Mouse (Mus musculus) liver, adult 2 months (tissue): ENCODE results near the gene Ncapd2. TPM values are rescaled to one million over a fixed set of nuclear protein-coding genes. Genes with fewer than 3 reads are reported as not detected.
A peak's percentile ranks its signal among the peaks of the same experiment; 100 is the strongest.

Source experiments
- DNase-seq: peaks from one replicate; pipeline ENCODE4 v3.0.0-alpha.2; 2011; ENCODE audit warnings: low read depth, low spot score; ENCODE audit errors: extremely low read depth
- H3K27ac ChIP-seq: fragments of 200-500 bp; replicated peaks from 2 replicates; pipeline ENCODE4 v1.5.1; 2012; ENCODE audit warnings: low read depth, mild to moderate bottlenecking, control low read depth, inconsistent platforms, low read length; ENCODE audit not compliant: insufficient read depth
- H3K27me3 ChIP-seq: fragments of 200-500 bp; 2 replicates; pipeline ENCODE4 v1.6.1; 2012; ENCODE audit warnings: mild to moderate bottlenecking, moderate library complexity, low read length, inconsistent platforms; ENCODE audit not compliant: control insufficient read depth, insufficient read depth
- H3K36me3 ChIP-seq: fragments of 200-500 bp; 2 replicates; pipeline ENCODE4 v1.6.1; 2012; ENCODE audit warnings: low read length, inconsistent platforms; ENCODE audit not compliant: control insufficient read depth, insufficient read depth
- H3K4me1 ChIP-seq: fragments of 200-500 bp; 2 replicates; pipeline ENCODE4 v1.6.1; 2011; ENCODE audit warnings: low read length; ENCODE audit not compliant: control insufficient read depth, insufficient read depth
- H3K4me3 ChIP-seq: fragments of 200-500 bp; 2 replicates; pipeline ENCODE4 v1.5.1; 2011; ENCODE audit warnings: low read depth, mild to moderate bottlenecking, control low read depth, low read length, moderate library complexity; ENCODE audit not compliant: insufficient read depth
- H3K79me2 ChIP-seq: fragments of 200-500 bp; 2 replicates; pipeline ENCODE4 v1.6.1; 2012; ENCODE audit warnings: inconsistent platforms, mild to moderate bottlenecking, low read length, moderate library complexity; ENCODE audit not compliant: control insufficient read depth, insufficient read depth
- H3K9ac ChIP-seq: fragments of 200-500 bp; 2 replicates; pipeline ENCODE4 v1.6.1; 2012; ENCODE audit warnings: low read depth, mild to moderate bottlenecking, control low read depth, inconsistent platforms, low read length
- CTCF ChIP-seq: fragments of 200-500 bp; IDR thresholded peaks from 2 replicates; pipeline ENCODE4 v1.5.1; 2011; ENCODE audit warnings: low read depth, low read length, control low read depth
- POLR2A ChIP-seq: fragments of 200-500 bp; IDR thresholded peaks from 2 replicates; pipeline ENCODE4 v1.6.1; 2011; ENCODE audit warnings: low read length, control low read depth; ENCODE audit not compliant: insufficient read depth; ENCODE audit errors: extremely low read depth
- WGBS: fragments of 180-500 bp; shearing (Covaris S2); methylation state at CpG from one replicate; pipeline ENCODE4 v1.1.7; 2018; 5-methylcytosine and 5-hydroxymethylcytosine counted together
- polyA plus RNA-seq: library from polyadenylated mRNA; depleted of rRNA; stranded (reverse); fragments of >200 nt; gene quantifications from 2 replicates; pipeline ENCODE4 v1.2.3, GENCODE M21; 2012; rRNA removed
- total RNA-seq: library from RNA; depleted of rRNA; stranded (reverse); fragments of >200 nt; gene quantifications from 2 replicates; pipeline ENCODE4 v1.2.3, GENCODE M21; 2014; rRNA removed

The Ncapd2 gene
- total and polyA plus RNA-seq, 2 experiments = 2.4 to 3.5 TPM

- Histone ChIP-seq H3K27ac (peak overlapping the region; percentile 47; the same call in 1 of the 2 replicates), H3K4me1 (peaks cover 5% of the 10 kb centered on the region; the same call in 1 of the 2 replicates), H3K36me3 (peaks cover 23% of the 10 kb centered on the region), H3K79me2 (no peaks in the 10 kb centered on the region), H3K4me3 (peak overlapping the region; percentile 69), H3K27me3 (no peaks in the 10 kb centered on the region), H3K9ac (peak overlapping the region; percentile 67)
- TF ChIP-seq POLR2A (no peak), CTCF (no peak)
- no peak for DNase-seq
- 4% methylated on average over 11 of the region's 11 CpGs for WGBS
Measured at GRCm38 (mm10) chr6:125132470-125132869, 59.0 kb downstream of the Ncapd2 start.

- peaks cover 5% of the 10 kb centered on the region; the same call in 1 of the 2 replicates for H3K4me1 ChIP-seq
- WGBS = under 1% methylated on average over 66 of the region's 66 CpGs
- H3K79me2 ChIP-seq = no peaks in the 10 kb centered on the region
- peak; percentile 79 for DNase-seq
- H3K4me3 ChIP-seq = peak within 1 kb of the TSS; percentile 69
- peaks cover 26% of the 10 kb centered on the region for H3K36me3 ChIP-seq
- H3K27me3 ChIP-seq = no peaks in the 10 kb centered on the region
- TF ChIP-seq CTCF (no peak), POLR2A (peak; percentile 89)
- H3K9ac ChIP-seq = peak within 1 kb of the TSS; percentile 88
- peak within 1 kb of the TSS; percentile 90 for H3K27ac ChIP-seq
Measured at GRCm38 (mm10) chr6:125131302-125132156, 60.0 kb downstream of the Ncapd2 start, which contains the start of gene Nop2. TSS of gene Nop2 (plus strand) at chr6:125131909.

DNA sequence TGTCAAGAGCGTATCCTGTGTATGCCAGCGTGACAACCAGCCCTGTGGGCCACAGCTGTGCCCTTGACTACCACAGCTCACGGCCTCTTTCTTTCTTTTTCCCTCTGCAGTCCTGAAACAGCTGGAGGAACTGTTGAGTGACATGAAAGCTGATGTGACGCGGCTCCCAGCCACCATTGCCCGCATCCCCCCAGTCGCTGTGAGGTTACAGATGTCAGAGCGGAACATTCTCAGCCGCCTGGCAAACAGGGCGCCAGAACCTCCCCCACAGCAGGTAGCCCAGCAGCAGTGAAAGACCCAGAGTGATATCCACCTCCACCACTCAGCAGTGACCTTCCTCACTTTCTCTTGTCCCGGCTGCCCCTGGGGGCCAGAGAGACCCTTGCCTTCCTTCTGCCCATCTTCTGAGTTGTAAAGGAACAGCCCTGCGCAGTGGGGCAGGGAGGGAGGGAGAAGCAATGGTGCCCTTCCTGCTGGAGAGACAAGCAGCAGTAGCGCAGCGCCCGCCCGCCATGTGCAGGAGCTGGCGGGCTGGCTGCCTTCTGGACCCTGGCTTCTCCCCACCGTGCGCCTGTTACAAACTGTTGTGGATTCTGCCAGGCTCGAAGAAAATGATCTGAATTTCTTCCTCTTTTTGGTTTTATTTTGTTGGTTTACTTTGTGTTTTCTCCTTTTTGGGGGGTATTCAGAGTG, 61.6 kb downstream of the Ncapd2 start:
- H3K4me1 ChIP-seq = peaks cover 5% of the 10 kb centered on the region; the same call in 1 of the 2 replicates
- H3K9ac ChIP-seq = no peak overlapping the region
- H3K27ac ChIP-seq = no peak overlapping the region
- no peak overlapping the region for H3K4me3 ChIP-seq
- TF ChIP-seq CTCF (no peak), POLR2A (no peak)
- no peaks in the 10 kb centered on the region for H3K79me2 ChIP-seq
- DNase-seq = no peak
- H3K27me3 ChIP-seq = no peaks in the 10 kb centered on the region
- 95% methylated on average over 20 of the region's 20 CpGs for WGBS
- peaks cover 32% of the 10 kb centered on the region for H3K36me3 ChIP-seq

GRCm38 (mm10) chr6:125128724-125129123, 62.8 kb downstream of the Ncapd2 start:
- TF ChIP-seq POLR2A (no peak), CTCF (no peak)
- Histone ChIP-seq H3K4me3 (no peak overlapping the region), H3K27me3 (no peaks in the 10 kb centered on the region), H3K27ac (no peak overlapping the region), H3K9ac (no peak overlapping the region), H3K79me2 (no peaks in the 10 kb centered on the region), H3K36me3 (peaks cover 35% of the 10 kb centered on the region), H3K4me1 (peaks cover 5% of the 10 kb centered on the region; the same call in 1 of the 2 replicates)
- no peak for DNase-seq
- 92% methylated on average over 12 of the region's 12 CpGs for WGBS

GRCm38 (mm10) chr6:125119387-125119786, 72.1 kb downstream of the Ncapd2 start:
- peak; percentile 70 for DNase-seq
- no peak for TF ChIP-seq POLR2A
- TF ChIP-seq CTCF = no peak
- H3K27ac ChIP-seq = no peak overlapping the region

More at GRCm38 (mm10) chr6:125119387-125119786, 72.1 kb downstream of the Ncapd2 start:
- Histone ChIP-seq H3K27me3 (no peaks in the 10 kb centered on the region), H3K9ac (no peak overlapping the region), H3K4me1 (no peaks in the 10 kb centered on the region), H3K36me3 (peaks cover 69% of the 10 kb centered on the region), H3K4me3 (no peak overlapping the region), H3K79me2 (no peaks in the 10 kb centered on the region)
- 54% methylated on average over 8 of the region's 8 CpGs for WGBS

Other genes with a start within 250 kb of the Ncapd2 start
- 35.8 and 46.6 TPM in 2 replicates for gene Cops7a, start 226.2 kb downstream of the Ncapd2 start, total RNA-seq
- gene Cops7a, start 226.2 kb downstream of the Ncapd2 start, polyA plus RNA-seq = 165 and 170 TPM in 2 replicates
- 0.13 TPM in 1 of 2 replicates, not detected in the other for gene Pianp, start 195.0 kb downstream of the Ncapd2 start, total RNA-seq
- 0.77 and 1.4 TPM in 2 replicates for gene Pianp, start 195.0 kb downstream of the Ncapd2 start, polyA plus RNA-seq
- 7.6 and 8.9 TPM in 2 replicates for gene Zfp384, start 182.6 kb downstream of the Ncapd2 start, total RNA-seq
- gene Zfp384, start 182.6 kb downstream of the Ncapd2 start, polyA plus RNA-seq = 23.1 and 34.7 TPM in 2 replicates
- gene Ing4, start 151.9 kb downstream of the Ncapd2 start, total RNA-seq = 15.8 and 16.3 TPM in 2 replicates
- 23.2 and 27.0 TPM in 2 replicates for gene Ing4, start 151.9 kb downstream of the Ncapd2 start, polyA plus RNA-seq
- gene Acrbp, start 142.0 kb downstream of the Ncapd2 start, total RNA-seq = 3.2 and 4.1 TPM in 2 replicates
- 6.6 and 7.8 TPM in 2 replicates for gene Acrbp, start 142.0 kb downstream of the Ncapd2 start, polyA plus RNA-seq
- 0.27 TPM in 1 of 2 replicates, not detected in the other for gene Lpar5, start 123.8 kb downstream of the Ncapd2 start, total RNA-seq
- 0.42 and 1.2 TPM in 2 replicates for gene Lpar5, start 123.8 kb downstream of the Ncapd2 start, polyA plus RNA-seq
- gene Chd4, start 95.7 kb downstream of the Ncapd2 start, total RNA-seq = 30.0 and 30.5 TPM in 2 replicates
- 14.0 and 14.4 TPM in 2 replicates for gene Chd4, start 95.7 kb downstream of the Ncapd2 start, polyA plus RNA-seq
- 8.2 and 9.7 TPM in 2 replicates for gene Nop2, start 59.8 kb downstream of the Ncapd2 start, total RNA-seq
- gene Nop2, start 59.8 kb downstream of the Ncapd2 start, polyA plus RNA-seq = 7.7 and 11.0 TPM in 2 replicates
- gene Iffo1, start 46.5 kb downstream of the Ncapd2 start, total RNA-seq = 2.5 and 2.6 TPM in 2 replicates
- 7.5 and 9.9 TPM in 2 replicates for gene Iffo1, start 46.5 kb downstream of the Ncapd2 start, polyA plus RNA-seq
- gene Gapdh, start 25.2 kb downstream of the Ncapd2 start, total RNA-seq = 1,072 and 1,474 TPM in 2 replicates
- 2,601 and 2,951 TPM in 2 replicates for gene Gapdh, start 25.2 kb downstream of the Ncapd2 start, polyA plus RNA-seq
- 43.0 and 44.0 TPM in 2 replicates for gene Mrpl51, start 100 bp upstream of the Ncapd2 start, total RNA-seq
- gene Mrpl51, start 100 bp upstream of the Ncapd2 start, polyA plus RNA-seq = 69.8 and 72.4 TPM in 2 replicates
- 1.5 and 2.0 TPM in 2 replicates for gene Vamp1, start 23.9 kb upstream of the Ncapd2 start, total RNA-seq
- gene Vamp1, start 23.9 kb upstream of the Ncapd2 start, polyA plus RNA-seq = 3.8 and 5.5 TPM in 2 replicates
- gene Tapbpl, start 40.2 kb upstream of the Ncapd2 start, total RNA-seq = 15.0 and 16.5 TPM in 2 replicates
- 18.2 and 19.0 TPM in 2 replicates for gene Tapbpl, start 40.2 kb upstream of the Ncapd2 start, polyA plus RNA-seq
- 0.47 and 0.65 TPM in 2 replicates for gene Cd27, start 45.3 kb upstream of the Ncapd2 start, total RNA-seq
- gene Cd27, start 45.3 kb upstream of the Ncapd2 start, polyA plus RNA-seq = 0.60 and 0.87 TPM in 2 replicates
- gene Tuba3a, start 94.3 kb upstream of the Ncapd2 start, total RNA-seq = not detected in 2 replicates
- gene Tuba3a, start 94.3 kb upstream of the Ncapd2 start, polyA plus RNA-seq = 0.12 TPM in 1 of 2 replicates, not detected in the other
- gene Ltbr, start 122.2 kb upstream of the Ncapd2 start, total RNA-seq = 55.9 and 57.1 TPM in 2 replicates
- gene Ltbr, start 122.2 kb upstream of the Ncapd2 start, polyA plus RNA-seq = 102 and 106 TPM in 2 replicates
- gene Scnn1a, start 129.0 kb upstream of the Ncapd2 start, total RNA-seq = 3.0 and 6.7 TPM in 2 replicates
- gene Scnn1a, start 129.0 kb upstream of the Ncapd2 start, polyA plus RNA-seq = 16.5 and 24.8 TPM in 2 replicates
- gene Tnfrsf1a, start 157.7 kb upstream of the Ncapd2 start, total RNA-seq = 21.0 and 28.6 TPM in 2 replicates
- 89.3 and 110 TPM in 2 replicates for gene Tnfrsf1a, start 157.7 kb upstream of the Ncapd2 start, polyA plus RNA-seq
- gene Plekhg6, start 189.1 kb upstream of the Ncapd2 start, total RNA-seq = 3.0 and 3.6 TPM in 2 replicates
- gene Plekhg6, start 189.1 kb upstream of the Ncapd2 start, polyA plus RNA-seq = 5.0 and 5.9 TPM in 2 replicates